Mouse (Mus musculus) olfactory bulb, adult 2 months (tissue): ENCODE measurements at regions not wholly inside any gene's neighbourhood (a gene's known extent, or its start where the extent isn't known, plus 50 kb on each side); places are given as distances from the start of the nearest gene placed in this dataset.

Experiments
- CTCF ChIP-seq: fragments of 200-500 bp; IDR thresholded peaks from 2 replicates; pipeline ENCODE4 v1.5.1; 2012; ENCODE audit warnings: low read depth, mild to moderate bottlenecking, low read length, moderate library complexity; ENCODE audit not compliant: insufficient read depth
- POLR2A ChIP-seq: fragments of 200-500 bp; IDR thresholded peaks from 2 replicates; pipeline ENCODE4 v1.6.1; 2012; ENCODE audit warnings: mild to moderate bottlenecking, low read depth, low read length, moderate library complexity; ENCODE audit not compliant: insufficient read depth

- TF ChIP-seq CTCF (no peak), POLR2A (no peak)
These were observed 278.0 kb downstream of the Hlx start for GRCm38 (mm10) chr1:184454381-184454780.
